Mouse (Mus musculus) midbrain, embryonic 15.5 days (tissue): Measurements from ENCODE around the gene Gsdma. TPM values are rescaled to one million over a fixed set of nuclear protein-coding genes. Genes with fewer than 3 reads are reported as not detected.
"Not testable (repeated sequence)": the region's sequence is repeated elsewhere in the genome, so short reads cannot be mapped to it uniquely, and the experiment has no call there.

Experiments used
- ATAC-seq: fragments of 200-750 bp; cut with Nextera tagmentation; replicated peaks from 2 replicates; pipeline ENCODE4 v1.8.0; 2017; ENCODE audit warnings: moderate TSS enrichment
- H3K27ac ChIP-seq: fragments of 300-500 bp; sonication (generic); 2 replicates; pipeline ENCODE4 v1.5.1; 2015; ENCODE audit warnings: mild to moderate bottlenecking, inconsistent platforms
- H3K27me3 ChIP-seq: fragments of 300-500 bp; sonication (generic); replicated peaks from 2 replicates; pipeline ENCODE4 v1.6.1; 2015; ENCODE audit warnings: inconsistent platforms
- H3K36me3 ChIP-seq: fragments of 300-500 bp; sonication (generic); replicated peaks from 2 replicates; pipeline ENCODE4 v1.6.1; 2015; ENCODE audit warnings: inconsistent platforms
- H3K4me1 ChIP-seq: fragments of 300-500 bp; sonication (generic); 2 replicates; pipeline ENCODE4 v1.6.1; 2015; ENCODE audit warnings: inconsistent platforms
- H3K4me2 ChIP-seq: fragments of 300-500 bp; sonication (generic); 2 replicates; pipeline ENCODE4 v1.6.1; 2015; ENCODE audit warnings: inconsistent platforms, mild to moderate bottlenecking, moderate library complexity
- H3K4me3 ChIP-seq: fragments of 300-500 bp; sonication (generic); 2 replicates; pipeline ENCODE4 v1.5.1; 2015; ENCODE audit warnings: mild to moderate bottlenecking, inconsistent platforms
- H3K9ac ChIP-seq: fragments of 300-500 bp; sonication (generic); 2 replicates; pipeline ENCODE4 v1.6.1; 2015; ENCODE audit warnings: mild to moderate bottlenecking, inconsistent platforms
- H3K9me3 ChIP-seq: fragments of 300-500 bp; sonication (generic); 2 replicates; pipeline ENCODE4 v1.6.1; 2016; ENCODE audit warnings: inconsistent platforms
- WGBS: fragments of 180-500 bp; shearing (Covaris S2); methylation state at CpG from one replicate; pipeline ENCODE4 v1.1.7; 2015; ENCODE audit warnings: mixed read lengths; 5-methylcytosine and 5-hydroxymethylcytosine counted together
- polyA plus RNA-seq: library from polyadenylated mRNA; unstranded; fragments of >200 nt; fragmentation: Nextera tagmentation; extraction: Ambion mirVana; gene quantifications from 2 replicates; pipeline ENCODE4 v1.2.1, GENCODE M21; 2015

Gene Gsdma
- polyA plus RNA-seq, 1 experiment from 2014 or later: not detected

GRCm38 (mm10) chr11:98655076-98655475 is 9.1 kb upstream of the Gsdma start:
- not testable (repeated sequence) for H3K9ac ChIP-seq, H3K27me3 ChIP-seq, H3K4me1 ChIP-seq, H3K4me3 ChIP-seq, ATAC-seq, H3K9me3 ChIP-seq, H3K27ac ChIP-seq, H3K4me2 ChIP-seq, H3K36me3 ChIP-seq
- WGBS: 15% methylated on average over 7 of the region's 7 CpGs

DNA sequence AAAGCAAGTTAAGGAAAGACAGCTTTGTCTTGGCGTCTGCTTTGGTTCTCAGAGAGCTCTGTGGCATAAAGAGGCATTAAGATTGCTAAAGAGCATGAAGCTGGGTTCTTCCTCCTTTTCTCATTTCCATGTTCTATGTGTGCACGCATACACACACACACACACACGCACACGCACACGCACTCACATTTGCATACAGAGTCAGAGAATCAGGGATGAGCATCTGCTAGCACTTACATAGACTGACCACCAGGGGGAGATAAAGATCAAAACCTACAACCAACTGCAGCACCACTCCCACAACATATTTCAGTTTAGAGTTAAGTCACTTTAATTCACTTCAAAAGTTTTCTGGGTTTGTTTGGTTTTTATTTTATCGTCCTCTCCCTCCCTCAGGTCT is 3.6 kb upstream of the Gsdma start:
- Histone ChIP-seq H3K36me3 (no peaks in the 10 kb centered on the region), H3K9ac (no peak overlapping the region), H3K4me2 (peak overlapping the region; percentile 37; the same call in 1 of the 2 replicates), H3K27ac (no peak overlapping the region), H3K4me1 (0 out of 2 replicates have a peak, but pooled peaks cover 3% of the 10 kb centered on the region), H3K27me3 (no peaks in the 10 kb centered on the region), H3K9me3 (no peaks in the 10 kb centered on the region), H3K4me3 (no peak overlapping the region)
- WGBS: 12% methylated on average over 6 of the region's 6 CpGs
- ATAC-seq: 0 out of 2 replicates have a peak, but pooled peaks have one; percentile 39

DNA sequence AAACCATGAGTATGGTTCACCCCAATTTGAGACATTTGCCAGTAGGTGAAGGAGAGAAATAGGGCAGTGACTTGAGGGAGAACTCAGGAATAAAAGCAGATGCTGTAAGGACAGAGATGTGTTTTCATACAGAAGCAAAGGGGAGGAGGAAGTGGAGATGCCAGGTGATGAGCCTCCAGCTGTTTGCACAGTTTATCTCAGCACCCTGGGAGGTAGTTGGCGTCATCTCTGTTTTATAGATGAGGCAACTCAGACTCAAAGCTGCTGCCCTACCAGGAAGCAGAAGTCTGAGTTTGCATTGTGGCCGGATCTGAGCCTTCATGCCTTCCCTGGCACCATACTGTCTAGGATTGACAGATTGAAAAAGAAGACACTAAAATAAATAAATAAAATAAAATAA is 4.8 kb downstream of the Gsdma start:
- Histone ChIP-seq H3K4me1 (no peaks in the 10 kb centered on the region), H3K27me3 (no peaks in the 10 kb centered on the region; the same call in none of the 2 replicates), H3K36me3 (no peaks in the 10 kb centered on the region), H3K9ac (no peak overlapping the region), H3K4me2 (no peak overlapping the region), H3K9me3 (no peaks in the 10 kb centered on the region), H3K27ac (no peak overlapping the region), H3K4me3 (no peak overlapping the region)
- no peak for ATAC-seq
- WGBS: 64% methylated on average over 2 of the region's 2 CpGs

GRCm38 (mm10) chr11:98671284-98671815 is 7.2 kb downstream of the Gsdma start:
- WGBS: 76% methylated on average over 3 of the region's 3 CpGs

GRCm38 (mm10) chr11:98671857-98672256 is 7.7 kb downstream of the Gsdma start:
- Histone ChIP-seq H3K4me2 (no peak overlapping the region), H3K4me3 (no peak overlapping the region), H3K9me3 (no peaks in the 10 kb centered on the region), H3K4me1 (no peaks in the 10 kb centered on the region), H3K36me3 (no peaks in the 10 kb centered on the region), H3K27ac (no peak overlapping the region), H3K27me3 (no peaks in the 10 kb centered on the region; the same call in none of the 2 replicates), H3K9ac (no peak overlapping the region)
- no peak for ATAC-seq
- 58% methylated on average over 5 of the region's 5 CpGs for WGBS

More at GRCm38 (mm10) chr11:98671284-98671815, 7.2 kb downstream of the Gsdma start:
- H3K9me3 ChIP-seq: no peaks in the 10 kb centered on the region
- no peaks in the 10 kb centered on the region for H3K4me1 ChIP-seq
- H3K4me3 ChIP-seq: no peak overlapping the region
- no peak for ATAC-seq
- no peak overlapping the region for H3K4me2 ChIP-seq
- no peaks in the 10 kb centered on the region; the same call in none of the 2 replicates for H3K27me3 ChIP-seq
- H3K36me3 ChIP-seq: no peaks in the 10 kb centered on the region
- H3K27ac ChIP-seq: no peak overlapping the region
- no peak overlapping the region for H3K9ac ChIP-seq

GRCm38 (mm10) chr11:98672482-98672881 is 8.3 kb downstream of the Gsdma start:
- 87% methylated on average over 5 of the region's 5 CpGs for WGBS
- no peaks in the 10 kb centered on the region for H3K36me3 ChIP-seq
- no peak overlapping the region for H3K4me3 ChIP-seq
- no peaks in the 10 kb centered on the region; the same call in none of the 2 replicates for H3K27me3 ChIP-seq
- no peak overlapping the region for H3K27ac ChIP-seq
- ATAC-seq: no peak
- H3K4me2 ChIP-seq: no peak overlapping the region
- H3K9ac ChIP-seq: no peak overlapping the region
- no peaks in the 10 kb centered on the region for H3K9me3 ChIP-seq
- H3K4me1 ChIP-seq: no peaks in the 10 kb centered on the region

GRCm38 (mm10) chr11:98673136-98673535 is 9.0 kb downstream of the Gsdma start:
- ATAC-seq: not testable (repeated sequence)

GRCm38 (mm10) chr11:98675829-98676363 is 11.7 kb downstream of the Gsdma start:
- ATAC-seq: no peak
- WGBS: 50% methylated on average over 7 of the region's 7 CpGs
- H3K4me1 ChIP-seq: no peaks in the 10 kb centered on the region
- no peak overlapping the region for H3K9ac ChIP-seq
- H3K9me3 ChIP-seq: no peaks in the 10 kb centered on the region
- no peaks in the 10 kb centered on the region; the same call in 1 of the 2 replicates for H3K27me3 ChIP-seq
- no peaks in the 10 kb centered on the region for H3K36me3 ChIP-seq
- no peak overlapping the region for H3K4me3 ChIP-seq
- no peak overlapping the region for H3K27ac ChIP-seq
- H3K4me2 ChIP-seq: no peak overlapping the region

More at GRCm38 (mm10) chr11:98673136-98673535, 9.0 kb downstream of the Gsdma start:
- H3K9ac ChIP-seq, H3K4me3 ChIP-seq, H3K9me3 ChIP-seq, H3K27me3 ChIP-seq, H3K27ac ChIP-seq, H3K36me3 ChIP-seq, H3K4me1 ChIP-seq: not testable (repeated sequence)
- 0 out of 2 replicates have a peak overlapping the region, but pooled peaks have one; percentile 14 for H3K4me2 ChIP-seq
- WGBS: 5% methylated on average over 7 of the region's 7 CpGs

- no peaks in the 10 kb centered on the region for H3K36me3 ChIP-seq
- H3K4me3 ChIP-seq: no peak overlapping the region
- ATAC-seq: no peak
- WGBS: 97% methylated on average over 1 of the region's 1 CpGs
- H3K9ac ChIP-seq: no peak overlapping the region
- no peaks in the 10 kb centered on the region for H3K27me3 ChIP-seq
- H3K4me1 ChIP-seq: peaks cover 18% of the 10 kb centered on the region
- H3K27ac ChIP-seq: no peak overlapping the region
- H3K9me3 ChIP-seq: no peaks in the 10 kb centered on the region
- no peak overlapping the region for H3K4me2 ChIP-seq
These were observed 15.9 kb downstream of the Gsdma start for GRCm38 (mm10) chr11:98680023-98680422.

- 88% methylated on average over 4 of the region's 4 CpGs for WGBS
- H3K4me1 ChIP-seq: peaks cover 18% of the 10 kb centered on the region
- H3K9me3 ChIP-seq, H3K27ac ChIP-seq, H3K27me3 ChIP-seq, H3K4me3 ChIP-seq, ATAC-seq, H3K9ac ChIP-seq, H3K4me2 ChIP-seq, H3K36me3 ChIP-seq: not testable (repeated sequence)
These were observed 16.4 kb downstream of the Gsdma start for GRCm38 (mm10) chr11:98680595-98680994.

- H3K27me3 ChIP-seq: no peaks in the 10 kb centered on the region
- H3K27ac ChIP-seq: no peak overlapping the region
- ATAC-seq: no peak
- 83% methylated on average over 4 of the region's 4 CpGs for WGBS
- H3K36me3 ChIP-seq: peaks cover 7% of the 10 kb centered on the region; the same call in 1 of the 2 replicates
- H3K4me1 ChIP-seq: peaks cover 18% of the 10 kb centered on the region
- H3K9ac ChIP-seq: no peak overlapping the region
- H3K9me3 ChIP-seq: no peaks in the 10 kb centered on the region
- H3K4me2 ChIP-seq: no peak overlapping the region
- peak overlapping the region; percentile 99; the same call in 1 of the 2 replicates for H3K4me3 ChIP-seq
These were observed 17.0 kb downstream of the Gsdma start for GRCm38 (mm10) chr11:98681186-98681585.

DNA sequence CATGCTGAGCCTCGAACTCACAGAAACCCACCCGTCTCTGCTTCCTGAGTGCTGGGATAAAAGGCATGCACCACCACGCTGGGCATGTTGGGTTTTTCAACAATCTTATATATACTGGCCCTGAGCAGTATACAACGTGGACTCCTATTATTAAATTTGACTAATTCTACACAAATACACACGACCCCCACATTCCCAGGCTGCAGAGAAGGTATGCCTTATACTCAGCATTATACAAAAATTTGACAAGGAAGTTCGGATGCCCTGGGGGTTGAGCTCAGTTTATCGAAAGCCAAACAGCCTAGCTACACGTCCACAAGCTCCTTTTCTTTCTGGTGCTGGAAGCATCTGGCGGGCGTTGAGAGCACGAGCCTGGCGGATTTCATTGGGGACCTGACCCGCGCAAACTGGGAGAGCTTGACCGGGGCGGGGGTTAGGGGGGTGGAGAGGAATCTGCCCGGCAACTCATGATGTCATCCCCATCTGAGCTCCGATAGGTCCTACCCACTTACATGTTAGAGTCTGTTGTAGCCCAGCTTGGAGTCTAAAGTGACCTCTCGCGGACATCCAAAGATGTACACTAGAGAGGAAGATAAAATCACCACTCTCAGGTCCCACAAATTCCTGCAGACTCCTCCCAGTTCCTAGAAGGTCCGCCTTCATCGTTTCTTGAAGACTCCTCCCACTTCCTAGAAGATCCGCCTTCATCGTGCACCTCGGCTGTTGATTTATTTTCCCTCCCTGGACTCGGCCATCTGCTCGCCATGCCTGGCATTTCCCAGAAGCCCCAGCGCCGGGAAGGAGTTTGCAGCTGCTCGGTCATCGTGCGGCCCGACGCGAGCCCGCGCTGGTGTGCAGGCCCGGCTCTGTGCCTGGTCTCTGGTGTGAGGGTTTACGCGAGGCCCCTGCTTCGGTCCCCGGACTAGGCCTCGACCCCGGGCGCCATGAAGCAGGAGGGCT is 17.9 kb downstream of the Gsdma start, which contains the start of gene Psmd3:
Psmd3 (plus strand) TSS at position 769 of the 960 bp plus-strand sequence.
- H3K27ac ChIP-seq: peak within 1 kb of the TSS; percentile 86
- peak; percentile 97 for ATAC-seq
- peaks cover 13% of the 10 kb centered on the region for H3K36me3 ChIP-seq
- H3K4me1 ChIP-seq: peaks cover 18% of the 10 kb centered on the region
- H3K4me2 ChIP-seq: peak within 1 kb of the TSS; percentile 81
- H3K9me3 ChIP-seq: no peaks in the 10 kb centered on the region
- H3K4me3 ChIP-seq: peak within 1 kb of the TSS; percentile 99
- no peaks in the 10 kb centered on the region for H3K27me3 ChIP-seq
- H3K9ac ChIP-seq: peak within 1 kb of the TSS; percentile 99
- 5% methylated on average over 45 of the region's 45 CpGs for WGBS
